Mouse (Mus musculus) gastrocnemius, postnatal 25 days (tissue): ENCODE data around the gene Rab5if. TPM values are rescaled to one million over a fixed set of nuclear protein-coding genes. Genes with fewer than 3 reads are reported as not detected.
"Not testable (repeated sequence)": the region's sequence is repeated elsewhere in the genome, so short reads cannot be mapped to it uniquely, and the experiment has no call there.

Experiments used
- DNase-seq: peaks from one replicate; pipeline ENCODE4 v3.0.0; 2022
- long read RNA-seq, 2 experiments: library from polyadenylated mRNA; stranded (forward); transcript quantifications; one replicate each; pipeline ENCODE4 v2.0.0; 2021
- total RNA-seq, 2 experiments: library from RNA; stranded (reverse); gene quantifications; 1 replicate in 1 of 2; 2 replicates in 1 of 2; pipeline ENCODE4 v1.2.3; 2021

Gene Rab5if
- 10 to 100 TPM; 86.8 to 87.6 TPM for total RNA-seq
- long read RNA-seq, experiment 1, transcript Rab5if-201 (4 exons, 1,045 nt): major isoform, 136 of 149 reads
- long read RNA-seq, experiment 1, partial matches to known transcripts: 4 of 149 reads
- long read RNA-seq, experiment 1, other reads (novel, unspliced or antisense): 5 of 149 reads
- long read RNA-seq, experiment 2, transcript Rab5if-201 (4 exons, 1,045 nt): major isoform, 131 of 141 reads
- long read RNA-seq, experiment 2, partial matches to known transcripts: 8 of 141 reads
- long read RNA-seq, experiment 2, other reads (novel, unspliced or antisense): 1 of 141 reads

GRCm38 (mm10) chr2:156862772-156863486 lies at the start of gene Rab5if:
Gene Rab5if, plus strand, starts transcription at chr2:156863128.
- peak; percentile 98 for DNase-seq

GRCm38 (mm10) chr2:156814344-156814801 lies 48.6 kb upstream of the Rab5if start:
- no peak for DNase-seq

DNA sequence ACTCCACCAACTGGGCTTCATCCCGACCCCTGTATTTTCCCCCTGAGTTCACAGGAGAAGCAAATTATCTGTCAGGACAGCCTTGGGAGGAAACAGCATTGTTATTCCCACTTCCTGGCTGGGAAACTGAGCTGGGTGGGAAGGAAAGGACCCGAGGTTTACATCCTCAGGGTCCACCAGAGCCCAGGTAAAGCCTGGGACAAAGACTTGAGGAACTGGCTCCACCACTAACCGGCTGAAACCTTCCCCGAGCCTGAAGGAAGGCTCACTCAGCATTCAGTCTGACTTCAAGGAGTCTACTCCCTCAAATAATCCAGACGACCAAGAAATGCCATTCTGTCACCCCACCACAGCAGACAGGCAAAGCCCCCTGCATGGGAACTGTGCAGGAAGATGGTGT lies 48.0 kb upstream of the Rab5if start:
- no peak for DNase-seq

DNA sequence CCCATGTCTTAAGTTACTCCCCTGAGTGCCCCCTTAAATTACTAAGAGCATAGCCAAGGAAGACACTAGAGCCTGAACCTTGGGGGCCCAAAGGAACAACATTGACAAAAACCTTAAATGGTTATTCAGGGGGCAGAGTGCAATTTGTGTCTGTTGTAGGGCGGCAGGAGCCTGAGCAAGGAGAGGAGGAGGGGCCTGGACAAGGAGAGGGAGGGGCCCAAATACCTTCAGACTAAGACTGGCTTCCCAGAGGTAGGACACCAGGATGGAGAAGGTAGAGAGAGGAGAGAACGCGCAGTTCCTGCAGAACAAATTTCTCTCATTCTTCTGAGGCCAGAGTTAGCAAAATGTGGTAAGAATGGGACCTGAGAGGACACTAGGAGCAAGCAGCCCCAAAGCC lies 47.5 kb upstream of the Rab5if start:
- DNase-seq: no peak

GRCm38 (mm10) chr2:156816116-156816515 lies 46.8 kb upstream of the Rab5if start:
- no peak for DNase-seq

DNA sequence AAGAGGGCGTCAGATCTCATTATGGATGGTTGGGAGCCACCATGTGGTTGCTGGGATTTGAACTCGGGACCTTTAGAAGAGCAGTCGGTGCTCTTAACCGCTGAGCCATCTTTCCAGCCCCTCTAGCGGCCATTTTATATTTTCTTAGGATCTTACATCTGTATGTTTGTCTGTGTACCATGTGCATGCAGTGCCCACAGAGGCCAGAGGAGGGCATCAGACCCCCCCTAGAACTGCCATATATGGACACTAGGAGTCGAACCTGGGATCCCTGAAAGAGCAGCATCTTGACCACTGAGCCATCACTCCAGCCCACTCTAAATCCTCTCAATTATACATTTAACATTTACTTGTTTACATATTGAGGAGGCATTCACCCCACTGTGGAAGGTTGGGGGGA lies 37.8 kb upstream of the Rab5if start:
- not testable (repeated sequence) for DNase-seq

DNA sequence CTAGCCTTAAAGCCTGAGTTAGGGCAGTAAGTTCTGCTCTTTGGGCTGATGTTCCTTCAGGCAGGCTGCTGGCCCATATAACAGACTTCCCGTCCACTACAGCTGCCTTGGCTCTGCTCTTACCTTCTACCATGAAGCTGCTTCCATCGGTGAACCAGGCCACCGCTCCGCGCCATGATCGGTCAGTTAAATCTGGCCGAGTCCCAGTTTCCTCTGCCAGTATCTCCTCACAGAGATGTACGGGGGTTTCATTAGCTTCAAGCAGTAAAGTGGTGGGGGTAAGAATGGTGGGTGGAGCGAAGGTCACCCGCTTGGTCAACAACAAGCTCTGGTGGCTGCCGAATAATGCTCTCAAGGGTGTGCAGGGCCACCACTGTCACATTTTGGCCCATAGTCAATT lies 28.6 kb upstream of the Rab5if start:
- no peak for DNase-seq

DNA sequence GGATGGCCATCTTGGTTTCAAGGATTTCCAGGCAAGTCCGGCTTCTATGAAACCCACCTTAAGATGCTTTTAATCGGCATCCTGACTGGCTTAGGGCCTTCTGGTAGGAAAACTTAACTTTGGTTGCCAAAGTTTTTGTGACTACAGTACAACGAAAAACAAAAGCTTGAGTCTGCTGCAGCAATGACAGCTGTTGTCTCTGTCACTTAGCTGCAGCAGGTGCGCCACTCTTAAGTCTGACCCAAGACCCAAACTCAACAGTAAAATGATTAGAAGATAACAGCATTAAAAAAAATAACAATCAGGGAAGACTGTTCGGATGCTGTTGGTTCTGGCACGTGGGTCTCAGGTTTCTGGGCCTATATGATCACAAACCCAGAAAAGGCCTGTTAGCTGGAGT lies 24.1 kb upstream of the Rab5if start:
- no peak for DNase-seq

DNA sequence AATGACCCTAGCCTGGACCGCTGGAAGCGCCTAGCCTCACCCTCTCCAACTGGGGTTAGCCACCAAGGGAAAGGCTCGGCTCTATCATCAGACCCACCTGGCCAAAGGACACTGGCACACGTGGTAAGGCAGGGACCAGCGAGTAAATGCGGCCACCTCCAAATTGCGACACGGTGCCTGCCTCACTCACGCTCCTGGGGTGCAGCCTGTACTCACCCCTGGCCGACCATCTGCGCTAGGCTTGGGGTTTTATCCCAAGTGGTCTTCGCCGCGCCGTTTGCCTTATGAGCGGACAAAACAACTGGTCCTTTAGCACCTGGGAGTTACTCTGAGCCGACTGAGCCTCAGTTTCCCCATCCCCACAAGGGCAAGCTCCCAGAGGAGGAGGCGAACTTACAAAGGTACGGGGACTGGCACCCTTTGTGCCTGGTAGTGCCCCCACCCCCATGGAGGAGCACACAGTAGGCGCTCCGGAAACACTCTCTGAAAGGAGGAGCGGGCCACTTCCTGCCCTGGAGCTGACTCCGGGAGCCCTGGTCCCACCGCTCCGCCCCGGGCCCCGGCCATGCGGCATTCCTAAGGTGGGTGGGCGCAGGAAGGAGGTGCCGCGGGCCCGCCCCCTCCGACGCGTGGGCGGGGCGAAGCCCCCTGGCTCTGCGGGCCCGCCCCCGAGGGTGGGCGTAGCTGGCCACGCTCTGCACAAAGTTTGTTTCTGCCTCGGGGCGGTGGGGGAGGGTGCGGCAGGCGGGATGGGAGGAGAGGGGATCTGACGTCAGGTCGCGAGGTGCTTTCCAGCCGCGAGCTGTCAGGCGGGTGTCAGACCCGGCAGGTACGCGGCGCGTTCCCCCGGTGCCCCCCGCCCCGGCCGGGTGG lies 23.4 kb upstream of the Rab5if start, which contains the start of gene Tgif2:
Gene Tgif2 (plus strand): TSS at position 689 of the 873 bp plus-strand sequence.
- DNase-seq: peak; percentile 66

GRCm38 (mm10) chr2:156840301-156841027 lies 22.5 kb upstream of the Rab5if start:
- DNase-seq: no peak

- DNase-seq: peak; percentile 30
Observed at GRCm38 (mm10) chr2:156841028-156841840, 21.7 kb upstream of the Rab5if start.

GRCm38 (mm10) chr2:156841841-156842706 lies 20.9 kb upstream of the Rab5if start:
- DNase-seq: peak; percentile 70

DNA sequence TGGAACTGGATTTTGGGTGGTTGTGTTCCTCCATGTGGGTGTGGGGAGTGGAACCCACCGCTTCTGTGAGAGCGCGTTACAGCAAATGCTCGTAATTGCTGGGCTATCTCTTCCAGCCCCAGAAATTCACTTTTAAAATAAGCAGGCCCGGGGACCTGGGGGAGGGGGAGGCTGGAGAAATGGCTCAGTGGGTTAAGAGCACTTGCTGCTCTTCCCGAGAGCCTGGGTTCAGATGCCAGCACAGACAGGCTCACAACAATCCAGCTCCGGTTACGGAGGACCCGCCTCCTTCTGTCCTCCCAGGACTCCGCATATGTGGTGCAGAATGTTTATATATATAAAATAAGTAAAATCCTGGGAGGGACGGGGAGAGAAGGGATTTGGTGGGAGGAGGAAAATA lies 20.2 kb upstream of the Rab5if start:
- no peak for DNase-seq

DNA sequence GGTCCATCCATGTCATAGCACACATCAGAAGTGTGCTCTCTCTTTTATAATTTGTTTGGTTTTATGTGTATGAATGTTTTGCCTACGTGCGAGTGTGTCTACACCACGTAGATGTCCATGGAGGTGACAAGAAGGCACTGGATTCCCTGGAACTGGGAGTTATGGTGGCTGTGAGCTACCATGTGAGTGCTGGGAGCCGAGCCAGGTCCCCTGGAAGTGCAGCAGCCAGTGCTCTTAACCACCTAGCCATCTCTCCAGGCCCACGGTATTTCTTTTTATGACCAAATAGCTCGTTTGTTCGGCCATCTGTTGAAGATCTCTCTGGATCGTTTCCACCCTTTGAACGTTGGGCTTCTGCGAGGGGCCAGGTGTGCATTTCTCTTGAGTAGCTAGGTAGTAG lies 19.6 kb upstream of the Rab5if start:
- DNase-seq: no peak

DNA sequence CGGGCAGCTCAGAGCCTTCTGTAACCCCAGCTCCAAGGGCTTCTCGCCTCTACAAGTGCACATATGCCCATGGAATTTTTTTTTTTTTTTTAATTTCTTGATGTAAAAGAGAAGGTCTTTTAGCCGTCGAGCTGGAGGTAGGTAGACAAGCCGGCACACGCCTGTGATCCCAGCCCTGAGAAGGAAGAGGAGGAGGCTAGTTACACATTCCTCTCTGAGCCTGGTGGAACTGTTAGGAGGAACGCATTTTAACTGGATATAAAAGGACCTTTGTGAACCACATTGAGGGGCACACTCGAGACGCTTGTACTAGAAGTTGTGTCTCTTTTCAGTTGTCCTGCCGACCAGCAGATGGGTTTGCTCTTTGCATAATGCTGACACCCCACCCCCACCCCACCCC lies 18.2 kb upstream of the Rab5if start:
- DNase-seq: no peak

DNA sequence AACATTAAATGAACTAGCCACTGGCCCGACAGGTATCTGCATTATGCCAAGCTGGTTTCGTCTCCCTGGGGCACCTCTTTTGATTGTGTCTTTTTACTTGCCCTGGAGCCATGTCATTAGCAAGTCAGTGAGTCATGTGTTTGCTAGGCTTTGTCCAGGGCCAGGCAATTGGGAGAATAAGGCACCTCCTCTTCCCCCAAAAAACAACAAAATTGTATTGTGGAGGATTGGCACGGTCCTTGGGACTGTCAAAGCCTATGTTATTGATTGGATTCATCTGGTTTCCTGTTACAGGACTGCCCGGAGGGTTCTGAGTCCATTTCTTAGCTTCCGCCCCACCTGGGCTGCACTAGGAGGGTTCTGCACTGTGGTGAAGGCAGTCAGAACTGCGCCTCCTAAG lies 15.3 kb upstream of the Rab5if start:
- DNase-seq: no peak

DNA sequence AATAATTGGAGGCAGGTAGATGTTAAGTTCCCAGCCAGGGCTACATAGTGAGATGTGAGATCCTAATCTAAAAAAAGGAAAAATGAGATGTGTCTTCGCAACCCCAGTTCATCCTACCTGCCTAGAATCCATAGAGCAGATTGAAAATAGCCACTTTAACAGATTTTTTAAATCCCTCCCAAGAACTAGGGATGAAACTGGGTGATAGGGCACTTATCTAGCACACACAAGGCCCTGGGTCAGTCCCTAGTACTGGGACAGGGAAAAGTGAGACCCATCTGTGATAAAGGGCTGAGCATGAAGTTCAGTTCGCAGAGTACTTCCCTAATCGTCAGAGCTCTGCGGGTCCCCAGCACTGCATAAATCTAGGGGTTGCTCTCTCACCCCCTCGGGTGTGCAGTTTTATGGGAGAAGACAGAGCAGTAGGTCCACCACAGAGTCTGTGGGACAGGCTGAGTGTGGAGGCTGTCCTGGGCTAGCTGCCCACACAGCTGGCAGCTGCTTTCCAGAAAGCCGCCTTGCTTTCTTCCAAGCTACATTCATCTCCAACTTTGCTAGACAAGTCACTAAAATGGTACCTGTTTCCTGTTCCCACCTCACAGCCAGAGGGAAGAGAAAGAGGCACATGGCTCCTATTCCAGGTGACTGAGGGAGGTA lies 14.3 kb upstream of the Rab5if start:
- DNase-seq: no peak

- DNase-seq: no peak
Observed at GRCm38 (mm10) chr2:156850505-156850904, 12.4 kb upstream of the Rab5if start.

DNA sequence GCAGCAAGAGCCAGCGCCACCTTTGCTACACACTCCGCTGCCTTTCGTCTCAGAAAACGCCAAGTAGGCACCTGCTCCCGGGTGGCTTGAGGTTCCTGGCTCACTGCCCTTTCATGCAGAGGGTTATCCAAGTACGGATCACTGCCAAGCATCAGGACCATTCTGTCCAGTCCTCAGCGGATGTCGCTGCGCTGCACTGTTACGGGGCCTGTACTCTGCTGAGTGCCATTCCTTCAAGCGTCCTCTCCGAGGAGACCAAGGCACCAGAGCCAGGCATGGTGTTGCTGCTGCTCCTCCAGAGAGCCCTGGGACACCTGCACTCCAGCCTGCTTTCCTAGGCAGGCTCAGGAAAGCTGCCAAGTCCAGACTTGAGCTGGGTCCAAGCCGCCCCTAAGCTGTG lies 9.3 kb upstream of the Rab5if start:
- not testable (repeated sequence) for DNase-seq
